Mouse (Mus musculus) heart, postnatal 4 days (tissue): ENCODE results near the gene Nsa2. TPM values are rescaled to one million over a fixed set of nuclear protein-coding genes. Genes with fewer than 3 reads are reported as not detected.
"Not testable (repeated sequence)": the region's sequence is repeated elsewhere in the genome, so short reads cannot be mapped to it uniquely, and the experiment has no call there.

Experiments
- DNase-seq: peaks from one replicate; pipeline ENCODE4 v3.0.0; 2021
- total RNA-seq, 2 experiments: library from RNA; stranded (reverse); gene quantifications; 2 replicates each; pipeline ENCODE4 v1.2.3; 2021

The Nsa2 gene
- total RNA-seq: 10 to 100 TPM; 69.1 to 73.1 TPM

GRCm38 (mm10) chr13:97137466-97138400 lies at the start of gene Nsa2, which contains the start of gene Gfm2:
Gene Nsa2 (minus strand): TSS chr13:97137937.
Gene Gfm2 (plus strand): TSS chr13:97137937.
- peak; percentile 90 for DNase-seq

GRCm38 (mm10) chr13:97186346-97186745 lies 48.6 kb upstream of the Nsa2 start:
- no peak for DNase-seq

- no peak for DNase-seq
Measured at GRCm38 (mm10) chr13:97184656-97185055, 46.9 kb upstream of the Nsa2 start.

GRCm38 (mm10) chr13:97184168-97184567 lies 46.4 kb upstream of the Nsa2 start:
- DNase-seq: no peak

GRCm38 (mm10) chr13:97182821-97183220 lies 45.1 kb upstream of the Nsa2 start:
- no peak for DNase-seq

GRCm38 (mm10) chr13:97180113-97180828 lies 42.5 kb upstream of the Nsa2 start:
- no peak for DNase-seq

- no peak for DNase-seq
Measured at GRCm38 (mm10) chr13:97178943-97179342, 41.2 kb upstream of the Nsa2 start.

GRCm38 (mm10) chr13:97176731-97177130 lies 39.0 kb upstream of the Nsa2 start:
- DNase-seq: no peak

GRCm38 (mm10) chr13:97175520-97176264 lies 38.0 kb upstream of the Nsa2 start:
- DNase-seq: no peak

- DNase-seq: peak; percentile 52
Measured at GRCm38 (mm10) chr13:97145834-97146233, 8.1 kb upstream of the Nsa2 start.

GRCm38 (mm10) chr13:97142321-97142720 lies 4.6 kb upstream of the Nsa2 start:
- no peak for DNase-seq

GRCm38 (mm10) chr13:97138404-97138931 lies 731 bp upstream of the Nsa2 start:
- not testable (repeated sequence) for DNase-seq

GRCm38 (mm10) chr13:97130413-97130812 lies 7.3 kb downstream of the Nsa2 start:
- not testable (repeated sequence) for DNase-seq

GRCm38 (mm10) chr13:97129654-97130053 lies 8.1 kb downstream of the Nsa2 start:
- not testable (repeated sequence) for DNase-seq

- DNase-seq: no peak
Measured at GRCm38 (mm10) chr13:97121341-97121740, 16.4 kb downstream of the Nsa2 start.

- no peak for DNase-seq
Measured at GRCm38 (mm10) chr13:97109046-97109445, 28.7 kb downstream of the Nsa2 start.

GRCm38 (mm10) chr13:97107721-97108120 lies 30.0 kb downstream of the Nsa2 start:
- not testable (repeated sequence) for DNase-seq

GRCm38 (mm10) chr13:97104996-97105395 lies 32.7 kb downstream of the Nsa2 start:
- no peak for DNase-seq

GRCm38 (mm10) chr13:97099187-97099852 lies 38.4 kb downstream of the Nsa2 start, which contains the start of gene Gm6169:
Gene Gm6169 (minus strand): TSS chr13:97099237.
- DNase-seq: peak; percentile 72

- no peak for DNase-seq
Measured at GRCm38 (mm10) chr13:97095726-97096125, 42.0 kb downstream of the Nsa2 start.

- no peak for DNase-seq
Measured at GRCm38 (mm10) chr13:97088183-97088582, 49.6 kb downstream of the Nsa2 start.

GRCm38 (mm10) chr13:97087421-97087820 lies 50.3 kb downstream of the Nsa2 start:
- no peak for DNase-seq
